Mouse (Mus musculus): ENCODE results near the gene Nceh1. TPM values are rescaled to one million over a fixed set of nuclear protein-coding genes. Genes with fewer than 3 reads are reported as not detected.

Gene Nceh1
- polyA plus RNA-seq, 1 experiment from 2014 or later, result 4.1 TPM

GRCm38 (mm10) chr3:27191856-27192255, 9.1 kb downstream of the Nceh1 start:
- DNase-seq, result no peak
- no peak for TF ChIP-seq CTCF (IDR thresholded peaks at IDR 0.05; ENCODE audit: low read depth)
- Histone ChIP-seq H3K27ac (ENCODE audit: low read depth) (no peak overlapping the region), H3K4me3 (ENCODE audit: low read depth, low read length) (no peak overlapping the region), H3K9me3 (ENCODE audit: low read depth, low read length) (no peaks in the 10 kb centered on the region), H3K4me1 (ENCODE audit: insufficient read depth) (no peaks in the 10 kb centered on the region; the same call in none of the 2 replicates), H3K27me3 (ENCODE audit: insufficient read depth, low read length) (no peaks in the 10 kb centered on the region), H3K36me3 (ENCODE audit: insufficient read depth) (no peaks in the 10 kb centered on the region), H3K4me2 (no peak overlapping the region), H3K9ac (no peak overlapping the region)
- 77% methylated on average over 6 of the region's 6 CpGs for WGBS
- ATAC-seq (ENCODE audit: insufficient read depth), result no peak

DNA sequence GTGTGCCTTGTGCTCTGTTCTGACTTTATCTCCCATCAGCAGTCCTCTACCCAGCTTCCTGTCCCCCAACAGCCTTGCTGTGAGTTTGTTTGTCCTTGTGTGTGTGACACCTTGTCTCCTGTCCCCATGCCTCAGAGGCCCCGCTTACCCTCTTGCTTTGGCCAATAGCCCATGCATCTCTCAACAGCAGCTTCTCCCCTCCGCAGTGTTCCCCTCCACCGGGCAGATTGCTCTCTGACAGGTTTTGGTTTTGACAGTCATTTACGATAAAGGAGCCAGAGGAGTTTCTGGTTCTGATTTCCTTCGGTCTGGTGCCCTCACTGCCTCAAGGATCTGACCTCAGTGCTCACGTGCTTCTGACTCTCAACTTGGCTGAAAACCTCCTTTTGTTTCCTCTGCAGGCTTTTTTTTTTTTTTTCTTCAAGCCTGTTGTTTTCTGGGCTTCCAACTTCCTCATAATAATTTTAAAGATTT, 11.1 kb downstream of the Nceh1 start:
- Histone ChIP-seq H3K4me2 (no peak overlapping the region), H3K36me3 (ENCODE audit: insufficient read depth) (no peaks in the 10 kb centered on the region), H3K4me3 (ENCODE audit: low read depth, low read length) (no peak overlapping the region), H3K27ac (ENCODE audit: low read depth) (peak overlapping the region; percentile 1; the same call in 1 of the 2 replicates), H3K4me1 (ENCODE audit: insufficient read depth) (no peaks in the 10 kb centered on the region; the same call in none of the 2 replicates), H3K9me3 (ENCODE audit: low read depth, low read length) (no peaks in the 10 kb centered on the region), H3K27me3 (ENCODE audit: insufficient read depth, low read length) (no peaks in the 10 kb centered on the region), H3K9ac (no peak overlapping the region)
- DNase-seq (peak; percentile 28), ATAC-seq (ENCODE audit: insufficient read depth) (no peak)
- no peak for TF ChIP-seq CTCF (IDR thresholded peaks at IDR 0.05; ENCODE audit: low read depth)
- WGBS, result 34% methylated on average over 6 of the region's 6 CpGs

GRCm38 (mm10) chr3:27195153-27195552, 12.4 kb downstream of the Nceh1 start:
- no peaks in the 10 kb centered on the region for H3K9me3 ChIP-seq (ENCODE audit: low read depth, low read length)
- ATAC-seq (ENCODE audit: insufficient read depth) (no peak), DNase-seq (no peak)
- no peaks in the 10 kb centered on the region for H3K36me3 ChIP-seq (ENCODE audit: insufficient read depth)
- no peak for TF ChIP-seq CTCF (IDR thresholded peaks at IDR 0.05; ENCODE audit: low read depth)
- H3K4me1 ChIP-seq (ENCODE audit: insufficient read depth), result no peaks in the 10 kb centered on the region; the same call in 1 of the 2 replicates
- WGBS, result 68% methylated on average over 4 of the region's 4 CpGs
- H3K27ac ChIP-seq (ENCODE audit: low read depth), result no peak overlapping the region
- no peak overlapping the region for H3K4me3 ChIP-seq (ENCODE audit: low read depth, low read length)
- H3K4me2 ChIP-seq, result no peak overlapping the region
- no peak overlapping the region for H3K9ac ChIP-seq
- no peaks in the 10 kb centered on the region for H3K27me3 ChIP-seq (ENCODE audit: insufficient read depth, low read length)

DNA sequence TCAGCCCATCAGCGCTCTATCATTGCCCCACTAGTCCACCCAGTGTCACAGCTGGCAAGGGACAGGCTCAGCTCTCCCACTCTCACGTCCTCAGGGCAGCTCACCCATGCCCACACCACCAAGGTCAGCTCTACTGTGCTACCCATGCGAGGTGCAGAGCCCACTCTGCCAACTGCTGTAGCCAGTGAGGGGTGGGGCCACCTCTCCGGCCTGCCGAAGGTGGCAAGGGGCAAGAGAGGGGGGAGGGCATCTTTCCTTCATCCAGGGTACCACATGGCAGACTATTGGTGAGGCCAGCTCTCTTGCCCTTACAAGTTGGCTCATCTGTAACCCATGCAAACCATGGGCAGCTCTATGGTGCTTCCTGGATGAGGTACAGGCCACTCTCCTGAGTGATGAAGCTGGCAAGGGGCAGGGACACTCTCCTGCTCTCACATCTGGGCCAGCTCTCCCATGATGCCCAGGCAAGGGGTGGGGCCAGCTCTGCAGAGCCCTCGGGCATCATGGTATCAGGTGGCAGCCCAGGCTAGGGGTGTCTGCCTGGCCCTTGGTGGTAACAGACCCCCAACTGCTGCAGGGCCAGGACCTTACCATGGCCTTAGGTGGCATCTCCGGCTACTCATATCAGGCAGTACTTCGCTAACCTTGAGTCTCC, 12.9 kb downstream of the Nceh1 start:
- no peak for ATAC-seq (ENCODE audit: insufficient read depth)
- H3K9me3 ChIP-seq (ENCODE audit: low read depth, low read length), result no peaks in the 10 kb centered on the region
- H3K4me3 ChIP-seq (ENCODE audit: low read depth, low read length), result no peak overlapping the region
- H3K27ac ChIP-seq (ENCODE audit: low read depth), result no peak overlapping the region
- no peak for TF ChIP-seq CTCF (IDR thresholded peaks at IDR 0.05; ENCODE audit: low read depth)
- no peaks in the 10 kb centered on the region for H3K36me3 ChIP-seq (ENCODE audit: insufficient read depth)
- no peak overlapping the region for H3K9ac ChIP-seq
- WGBS, result 85% methylated on average over 8 of the region's 8 CpGs
- H3K4me2 ChIP-seq, result no peak overlapping the region
- H3K4me1 ChIP-seq (ENCODE audit: insufficient read depth), result no peaks in the 10 kb centered on the region; the same call in 1 of the 2 replicates
- H3K27me3 ChIP-seq (ENCODE audit: insufficient read depth, low read length), result no peaks in the 10 kb centered on the region
- no peak for DNase-seq

DNA sequence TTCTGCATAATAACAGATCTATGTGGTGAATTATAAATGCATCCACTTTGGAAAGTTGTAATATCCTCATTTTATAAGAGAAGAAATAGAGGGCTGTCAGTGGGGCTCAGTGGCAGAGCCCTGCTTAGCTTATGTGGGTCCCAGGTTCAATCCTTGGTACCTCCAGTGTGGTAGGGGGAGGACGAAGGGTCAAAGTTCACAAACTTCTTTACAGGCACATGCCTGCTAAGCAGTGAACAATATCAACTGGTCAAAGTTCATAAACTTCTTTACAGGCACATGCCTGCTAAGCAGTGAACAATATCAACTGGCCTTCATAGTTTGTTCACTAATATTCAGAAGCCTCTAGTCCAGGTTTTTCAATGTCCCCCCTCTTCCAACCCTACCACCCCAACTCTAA, 13.8 kb downstream of the Nceh1 start:
- Histone ChIP-seq H3K4me3 (ENCODE audit: low read depth, low read length) (no peak overlapping the region), H3K27me3 (ENCODE audit: insufficient read depth, low read length) (no peaks in the 10 kb centered on the region), H3K36me3 (ENCODE audit: insufficient read depth) (no peaks in the 10 kb centered on the region), H3K9me3 (ENCODE audit: low read depth, low read length) (no peaks in the 10 kb centered on the region), H3K4me1 (ENCODE audit: insufficient read depth) (no peaks in the 10 kb centered on the region; the same call in 1 of the 2 replicates), H3K27ac (ENCODE audit: low read depth) (no peak overlapping the region), H3K9ac (no peak overlapping the region), H3K4me2 (no peak overlapping the region)
- ATAC-seq (ENCODE audit: insufficient read depth) (no peak), DNase-seq (no peak)
- no peak for TF ChIP-seq CTCF (IDR thresholded peaks at IDR 0.05; ENCODE audit: low read depth)
- WGBS, result 65% methylated on average over 1 of the region's 1 CpGs

GRCm38 (mm10) chr3:27197816-27198215, 15.1 kb downstream of the Nceh1 start:
- Histone ChIP-seq H3K4me2 (no peak overlapping the region), H3K4me1 (ENCODE audit: insufficient read depth) (no peaks in the 10 kb centered on the region; the same call in 1 of the 2 replicates), H3K9ac (no peak overlapping the region), H3K27me3 (ENCODE audit: insufficient read depth, low read length) (no peaks in the 10 kb centered on the region), H3K27ac (ENCODE audit: low read depth) (no peak overlapping the region), H3K9me3 (ENCODE audit: low read depth, low read length) (no peaks in the 10 kb centered on the region), H3K36me3 (ENCODE audit: insufficient read depth) (no peaks in the 10 kb centered on the region), H3K4me3 (ENCODE audit: low read depth, low read length) (no peak overlapping the region)
- WGBS, result 67% methylated on average over 5 of the region's 5 CpGs
- ATAC-seq (ENCODE audit: insufficient read depth), result no peak
- no peak for TF ChIP-seq CTCF (IDR thresholded peaks at IDR 0.05; ENCODE audit: low read depth)
- DNase-seq, result no peak

GRCm38 (mm10) chr3:27199120-27199519, 16.4 kb downstream of the Nceh1 start:
- no peak overlapping the region for H3K4me2 ChIP-seq
- no peaks in the 10 kb centered on the region for H3K4me1 ChIP-seq (ENCODE audit: insufficient read depth)
- WGBS, result 74% methylated on average over 7 of the region's 7 CpGs
- TF ChIP-seq CTCF (IDR thresholded peaks at IDR 0.05; ENCODE audit: low read depth), result no peak
- no peak overlapping the region for H3K4me3 ChIP-seq (ENCODE audit: low read depth, low read length)
- H3K36me3 ChIP-seq (ENCODE audit: insufficient read depth), result no peaks in the 10 kb centered on the region
- H3K27me3 ChIP-seq (ENCODE audit: insufficient read depth, low read length), result no peaks in the 10 kb centered on the region
- no peak for ATAC-seq (ENCODE audit: insufficient read depth)
- DNase-seq, result no peak
- no peaks in the 10 kb centered on the region for H3K9me3 ChIP-seq (ENCODE audit: low read depth, low read length)
- H3K9ac ChIP-seq, result no peak overlapping the region
- H3K27ac ChIP-seq (ENCODE audit: low read depth), result no peak overlapping the region
